Mouse (Mus musculus): ENCODE results near the gene Hsp90b1. TPM values are rescaled to one million over a fixed set of nuclear protein-coding genes. Genes with fewer than 3 reads are reported as not detected.
"Not testable (repeated sequence)": the region's sequence is repeated elsewhere in the genome, so short reads cannot be mapped to it uniquely, and the experiment has no call there.

The Hsp90b1 gene
- polyA plus RNA-seq, 1 experiment, result 1,340 TPM

- 0 out of 2 replicates have a peak, but pooled peaks have one; percentile 25 for TF ChIP-seq EP300 (IDR thresholded peaks at IDR 0.05; ENCODE audit: insufficient read depth, low read depth, low read length)
- peak; percentile 11 for TF ChIP-seq POLR2A (IDR thresholded peaks at IDR 0.05; ENCODE audit: insufficient read depth, low read length)
- Histone ChIP-seq H3K9ac (ENCODE audit: low read depth, poor library complexity, severe bottlenecking) (peak overlapping the region; percentile 82), H3K27ac (ENCODE audit: insufficient read depth, low read length) (0 out of 2 replicates have a peak overlapping the region, but pooled peaks have one; percentile 35), H3K4me3 (ENCODE audit: low read depth, low read length) (peak overlapping the region; percentile 91)
- not testable (repeated sequence) for H3K4me1 ChIP-seq (ENCODE audit: control insufficient read depth, insufficient read depth, low read length); H3K27me3 ChIP-seq (ENCODE audit: control insufficient read depth, insufficient read depth, low read length, poor library complexity, severe bottlenecking); H3K9me3 ChIP-seq (replicated peaks; ENCODE audit: control insufficient read depth, insufficient read depth, low read length, poor library complexity, severe bottlenecking); H3K36me3 ChIP-seq (ENCODE audit: control insufficient read depth, insufficient read depth, low read length, poor library complexity, severe bottlenecking)
Measured at GRCm38 (mm10) chr10:86685179-86686016, 19.9 kb downstream of the Hsp90b1 start.

- not testable (repeated sequence) for H3K4me3 ChIP-seq (ENCODE audit: low read depth, low read length); H3K27me3 ChIP-seq (ENCODE audit: control insufficient read depth, insufficient read depth, low read length, poor library complexity, severe bottlenecking); H3K9me3 ChIP-seq (replicated peaks; ENCODE audit: control insufficient read depth, insufficient read depth, low read length, poor library complexity, severe bottlenecking); H3K27ac ChIP-seq (ENCODE audit: insufficient read depth, low read length); H3K4me1 ChIP-seq (ENCODE audit: control insufficient read depth, insufficient read depth, low read length); H3K36me3 ChIP-seq (ENCODE audit: control insufficient read depth, insufficient read depth, low read length, poor library complexity, severe bottlenecking)
- H3K9ac ChIP-seq (ENCODE audit: low read depth, poor library complexity, severe bottlenecking), result peak overlapping the region; percentile 82
Measured at GRCm38 (mm10) chr10:86684797-86685178, 20.5 kb downstream of the Hsp90b1 start.

GRCm38 (mm10) chr10:86670550-86670949, 34.8 kb downstream of the Hsp90b1 start:
- H3K4me1 ChIP-seq (ENCODE audit: control insufficient read depth, insufficient read depth, low read length); H3K9me3 ChIP-seq (replicated peaks; ENCODE audit: control insufficient read depth, insufficient read depth, low read length, poor library complexity, severe bottlenecking); H3K36me3 ChIP-seq (ENCODE audit: control insufficient read depth, insufficient read depth, low read length, poor library complexity, severe bottlenecking); H3K27me3 ChIP-seq (ENCODE audit: control insufficient read depth, insufficient read depth, low read length, poor library complexity, severe bottlenecking); H3K4me3 ChIP-seq (ENCODE audit: low read depth, low read length); H3K9ac ChIP-seq (ENCODE audit: low read depth, poor library complexity, severe bottlenecking); H3K27ac ChIP-seq (ENCODE audit: insufficient read depth, low read length): not testable (repeated sequence)

Other genes with a start within 250 kb of the Hsp90b1 start
- 0.87 and 2.6 TPM in 2 replicates for gene Syn3, start 206.6 kb downstream of the Hsp90b1 start, polyA plus RNA-seq (2011; ENCODE audit: insufficient read depth, insufficient read length, low read depth, missing spikeins)
- gene Ttc41, start 302 bp upstream of the Hsp90b1 start, polyA plus RNA-seq (2011; ENCODE audit: insufficient read depth, insufficient read length, low read depth, missing spikeins), result 2.7 and 3.5 TPM in 2 replicates
- gene Gm49358, start 58.5 kb upstream of the Hsp90b1 start, polyA plus RNA-seq (2011; ENCODE audit: insufficient read depth, insufficient read length, low read depth, missing spikeins), result 4.4 TPM in 1 of 2 replicates, not detected in the other
- gene Nt5dc3, start 73.5 kb upstream of the Hsp90b1 start, polyA plus RNA-seq (2011; ENCODE audit: insufficient read depth, insufficient read length, low read depth, missing spikeins), result 8.2 and 8.8 TPM in 2 replicates